Mouse (Mus musculus) limb, embryonic 14.5 days (tissue): ENCODE measurements around the gene A3galt2. TPM values are rescaled to one million over a fixed set of nuclear protein-coding genes. Genes with fewer than 3 reads are reported as not detected.

Source experiments
- ATAC-seq: fragments of 200-750 bp; cut with Nextera tagmentation; 2 replicates; pipeline ENCODE4 v1.8.0; 2017; ENCODE audit warnings: low read depth, moderate number of reproducible peaks, moderate TSS enrichment; ENCODE audit not compliant: low FRiP score
- DNase-seq: peaks from one replicate; pipeline ENCODE4 v3.0.0-alpha.2; 2015; ENCODE audit warnings: low spot score
- H3K27ac ChIP-seq: fragments of 300-500 bp; sonication (generic); replicated peaks from 2 replicates; pipeline ENCODE4 v1.5.1; 2014; ENCODE audit warnings: low read depth, mild to moderate bottlenecking, low read length, moderate library complexity, mixed read lengths
- H3K27me3 ChIP-seq: fragments of 300-500 bp; sonication (generic); 2 replicates; pipeline ENCODE4 v1.6.1; 2014; ENCODE audit warnings: low read length, mixed read lengths; ENCODE audit not compliant: control insufficient read depth, insufficient read depth
- H3K36me3 ChIP-seq: fragments of 300-500 bp; sonication (generic); 2 replicates; pipeline ENCODE4 v1.6.1; 2014; ENCODE audit warnings: mild to moderate bottlenecking, low read length, moderate library complexity, mixed read lengths; ENCODE audit not compliant: control insufficient read depth, insufficient read depth
- H3K4me1 ChIP-seq: fragments of 300-500 bp; sonication (generic); 2 replicates; pipeline ENCODE4 v1.6.1; 2014; ENCODE audit warnings: antibody characterized with exemption, low read length, mixed read lengths; ENCODE audit not compliant: control insufficient read depth, insufficient read depth
- H3K4me2 ChIP-seq: fragments of 300-500 bp; sonication (generic); replicated peaks from 2 replicates; pipeline ENCODE4 v1.6.1; 2014; ENCODE audit warnings: low read depth, mild to moderate bottlenecking, low read length, moderate library complexity; ENCODE audit not compliant: severe bottlenecking
- H3K4me3 ChIP-seq: fragments of 300-500 bp; sonication (generic); replicated peaks from 2 replicates; pipeline ENCODE4 v1.5.1; 2014; ENCODE audit warnings: low read length
- H3K9ac ChIP-seq: fragments of 300-500 bp; sonication (generic); 2 replicates; pipeline ENCODE4 v1.6.1; 2014; ENCODE audit warnings: mild to moderate bottlenecking, low read depth, low read length, moderate library complexity; ENCODE audit not compliant: severe bottlenecking
- H3K9me3 ChIP-seq: fragments of 300-500 bp; sonication (generic); 2 replicates; pipeline ENCODE4 v1.6.1; 2016; ENCODE audit warnings: low read length; ENCODE audit not compliant: control insufficient read depth
- POLR2A ChIP-seq: fragments of 200-500 bp; IDR thresholded peaks from 2 replicates; pipeline ENCODE4 v1.8.0; 2012; ENCODE audit warnings: inconsistent platforms, mild to moderate bottlenecking, moderate library complexity, borderline replicate concordance; ENCODE audit not compliant: insufficient read depth, insufficient read length; ENCODE audit errors: extremely low read depth
- WGBS: fragments of 180-500 bp; shearing (Covaris S2); extraction: QIAGEN DNeasy Blood & Tissue Kit; methylation state at CpG from one replicate; pipeline ENCODE4 v1.1.7; 2014; 5-methylcytosine and 5-hydroxymethylcytosine counted together
- polyA plus RNA-seq, 2 experiments: library from polyadenylated mRNA; depleted of rRNA in 1 of 2; stranded (reverse) in 1 of 2; unstranded in 1 of 2; fragments of >200 nt; fragmentation: Nextera tagmentation in 1 of 2; extraction: Ambion mirVana in 1 of 2; gene quantifications; 2 replicates each; pipeline versions ENCODE4 v1.2.1 to v1.2.3; 2012 to 2014

A3galt2 gene
- polyA plus RNA-seq, 2 experiments = 0.15 to 1.7 TPM

DNA sequence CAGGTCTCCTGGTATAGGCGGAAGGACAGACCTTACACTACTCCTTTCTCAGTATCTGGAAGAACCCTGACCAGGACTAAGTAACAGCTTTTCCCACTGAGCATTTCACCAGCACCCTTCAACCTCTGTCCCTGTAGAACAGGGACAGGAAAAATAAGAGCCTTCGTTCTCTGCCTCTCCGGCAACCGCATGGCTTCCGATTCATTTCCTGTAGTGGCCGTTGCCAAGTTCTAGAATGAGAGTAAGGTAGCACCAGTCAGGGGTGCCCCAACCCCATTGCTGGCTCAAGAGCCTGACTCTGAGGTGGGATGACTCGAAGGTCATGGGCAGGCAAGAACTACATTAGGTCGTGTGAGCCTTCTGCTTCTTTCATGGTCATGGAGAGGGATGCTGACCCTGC is 10.0 kb upstream of the A3galt2 start:
- no peak for DNase-seq
- H3K9me3 ChIP-seq = no peaks in the 10 kb centered on the region

DNA sequence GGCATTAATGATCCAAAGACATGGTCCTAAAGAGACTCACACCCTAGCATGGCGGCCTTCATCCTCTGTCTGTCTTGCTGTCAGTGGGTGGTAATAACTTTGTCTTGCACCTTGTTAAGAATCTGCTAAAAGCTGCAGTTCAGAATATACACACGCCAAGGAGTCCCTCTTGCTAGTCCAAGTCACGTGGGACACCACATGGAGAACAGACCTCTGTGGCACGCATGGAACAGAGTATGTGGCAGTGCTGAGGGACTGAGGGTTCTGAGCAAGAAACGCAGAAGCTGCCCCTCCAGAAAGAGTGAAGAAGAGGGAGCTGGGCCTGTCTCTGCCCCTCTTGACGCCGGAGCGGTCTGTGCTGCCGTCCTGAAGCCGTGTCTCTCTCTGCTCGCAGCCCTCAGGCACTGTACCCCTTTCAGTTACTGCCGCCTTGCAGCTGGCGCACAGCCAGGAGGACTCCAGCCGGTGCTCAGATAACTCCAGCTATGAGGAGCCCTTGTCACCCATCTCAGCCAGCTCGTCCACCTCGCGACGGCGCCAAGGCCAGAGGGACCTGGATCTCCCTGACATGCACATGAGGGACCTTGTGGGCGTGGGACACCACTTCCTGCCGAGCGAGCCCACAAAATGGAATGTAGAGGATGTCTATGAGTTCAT is 7.4 kb upstream of the A3galt2 start:
- no peak overlapping the region for H3K27ac ChIP-seq
- no peak overlapping the region for H3K4me2 ChIP-seq
- no peak for TF ChIP-seq POLR2A

More for the DNA sequence above, 10.0 kb upstream of the A3galt2 start:
- Histone ChIP-seq H3K9ac (no peak overlapping the region), H3K4me1 (peaks cover 3% of the 10 kb centered on the region; the same call in 1 of the 2 replicates), H3K27ac (no peak overlapping the region), H3K4me2 (no peak overlapping the region), H3K27me3 (no peaks in the 10 kb centered on the region), H3K4me3 (no peak overlapping the region), H3K36me3 (peaks cover 79% of the 10 kb centered on the region)
- no peak for ATAC-seq
- whole genome bisulfite sequencing = 86% methylated on average over 8 of the region's 8 CpGs
- no peak for TF ChIP-seq POLR2A

DNA sequence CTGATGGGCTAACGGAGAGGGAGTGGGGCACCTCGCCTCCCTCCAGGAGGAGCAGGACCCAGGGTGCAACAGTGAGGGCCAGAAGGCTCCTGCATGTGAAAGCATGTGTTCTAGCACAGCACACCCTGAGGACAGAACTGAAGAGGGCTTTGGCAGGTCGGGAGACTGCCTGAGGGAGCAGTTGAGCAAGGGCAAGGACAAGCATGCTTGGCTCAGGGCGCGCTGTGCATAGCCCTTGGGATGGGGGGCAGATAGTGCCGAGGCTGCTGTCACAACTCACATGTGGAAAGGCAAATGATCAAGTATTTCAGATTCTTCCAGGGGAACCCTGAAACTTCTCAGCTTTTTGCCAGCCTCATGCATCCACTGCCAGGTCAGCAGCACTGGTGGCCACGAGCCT is 6.9 kb upstream of the A3galt2 start:
- H3K27me3 ChIP-seq = no peaks in the 10 kb centered on the region
- ATAC-seq (no peak), DNase-seq (no peak)
- no peak overlapping the region for H3K4me3 ChIP-seq
- no peak for TF ChIP-seq POLR2A
- H3K9ac ChIP-seq = no peak overlapping the region
- H3K36me3 ChIP-seq = peaks cover 98% of the 10 kb centered on the region
- H3K4me1 ChIP-seq = no peaks in the 10 kb centered on the region
- H3K9me3 ChIP-seq = no peaks in the 10 kb centered on the region
- WGBS = 92% methylated on average over 7 of the region's 7 CpGs
- no peak overlapping the region for H3K27ac ChIP-seq
- H3K4me2 ChIP-seq = no peak overlapping the region

More for the DNA sequence above, 7.4 kb upstream of the A3galt2 start:
- 83% methylated on average over 22 of the region's 22 CpGs for WGBS
- peaks cover 95% of the 10 kb centered on the region for H3K36me3 ChIP-seq
- no peaks in the 10 kb centered on the region for H3K9me3 ChIP-seq
- DNase-seq (no peak), ATAC-seq (no peak)
- H3K27me3 ChIP-seq = no peaks in the 10 kb centered on the region
- no peak overlapping the region for H3K9ac ChIP-seq
- no peaks in the 10 kb centered on the region for H3K4me1 ChIP-seq
- H3K4me3 ChIP-seq = no peak overlapping the region

DNA sequence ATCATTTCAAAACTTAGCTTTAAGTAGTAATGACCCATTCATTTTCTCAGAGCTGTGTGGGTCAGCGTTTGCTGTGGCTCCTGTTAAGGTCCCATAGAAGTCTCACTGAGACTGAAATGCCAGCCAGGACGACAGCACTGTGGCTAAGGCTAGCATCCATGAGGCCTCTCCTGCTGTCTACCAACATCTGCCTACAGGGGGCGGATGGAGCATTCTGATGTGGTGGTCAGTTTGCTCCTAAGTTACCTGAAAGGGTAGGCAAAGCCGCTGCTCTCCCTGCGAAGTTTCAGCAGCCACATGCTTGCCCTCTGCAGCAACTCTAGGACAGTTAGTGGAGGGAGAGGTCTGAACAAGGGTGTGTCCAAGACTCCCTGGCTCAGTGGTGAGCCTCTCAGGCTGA is 4.2 kb upstream of the A3galt2 start:
- 66% methylated on average over 5 of the region's 5 CpGs for WGBS
- Histone ChIP-seq H3K9ac (no peak overlapping the region), H3K36me3 (peaks cover 87% of the 10 kb centered on the region), H3K27me3 (no peaks in the 10 kb centered on the region), H3K4me1 (no peaks in the 10 kb centered on the region), H3K9me3 (no peaks in the 10 kb centered on the region), H3K4me3 (no peak overlapping the region), H3K27ac (no peak overlapping the region), H3K4me2 (no peak overlapping the region)
- TF ChIP-seq POLR2A = no peak
- no peak for DNase-seq
- no peak for ATAC-seq

DNA sequence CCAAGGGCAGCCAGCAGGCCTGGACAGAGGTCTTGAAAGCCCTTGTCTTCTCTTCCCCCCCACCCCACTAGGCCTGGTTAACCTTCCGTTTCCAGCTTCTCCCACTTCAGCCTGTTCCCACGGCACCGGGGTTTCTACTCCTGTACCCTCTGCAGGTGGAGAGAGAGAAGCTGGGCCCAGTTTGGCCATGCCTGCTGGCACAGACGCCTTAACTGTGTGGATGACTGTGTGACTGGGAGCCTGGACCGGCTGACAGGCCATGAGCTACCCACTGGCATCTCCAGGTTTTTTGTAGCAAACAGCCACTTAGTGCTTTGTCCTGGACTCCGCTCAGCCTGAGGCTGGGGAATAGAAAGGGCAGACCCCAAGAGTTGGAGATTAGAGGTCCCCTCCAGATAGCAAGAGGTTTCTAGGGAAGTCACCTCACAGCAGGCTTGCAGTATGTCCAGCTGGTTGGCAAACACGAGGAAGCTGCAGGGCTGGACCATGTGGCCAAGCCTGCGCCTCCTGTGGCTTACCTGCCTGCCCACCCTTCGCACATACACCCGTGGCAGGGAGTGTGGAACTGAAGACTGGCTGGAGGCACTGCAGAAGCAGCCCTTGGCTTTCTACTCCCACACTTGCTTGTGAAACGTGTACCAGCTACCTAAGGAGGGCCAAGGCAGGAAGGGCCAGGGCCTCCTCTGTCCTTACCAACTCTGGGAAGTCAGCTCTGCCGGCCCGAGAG is 3.0 kb upstream of the A3galt2 start:
- WGBS = 87% methylated on average over 13 of the region's 13 CpGs
- H3K9me3 ChIP-seq = no peaks in the 10 kb centered on the region
- H3K4me3 ChIP-seq = no peak overlapping the region
- DNase-seq (no peak), ATAC-seq (no peak)
- H3K27ac ChIP-seq = no peak overlapping the region
- no peaks in the 10 kb centered on the region for H3K27me3 ChIP-seq
- peaks cover 75% of the 10 kb centered on the region for H3K36me3 ChIP-seq
- TF ChIP-seq POLR2A = no peak
- H3K4me1 ChIP-seq = no peaks in the 10 kb centered on the region
- no peak overlapping the region for H3K4me2 ChIP-seq
- no peak overlapping the region for H3K9ac ChIP-seq
